Mouse (Mus musculus) left cerebral cortex, adult 18-20 months (tissue): Measurements from ENCODE around the gene Dkk2. TPM values are rescaled to one million over a fixed set of nuclear protein-coding genes. Genes with fewer than 3 reads are reported as not detected.
A peak's percentile ranks its signal among the peaks of the same experiment; 100 is the strongest.

Source experiments
- DNase-seq, 2 experiments: peaks; one replicate each; pipeline ENCODE4 v3.0.0; 2021 to 2022; ENCODE audit warnings: low spot score in 2 of 2, mixed read lengths in 1 of 2
- total RNA-seq, 2 experiments: library from RNA; stranded (reverse); gene quantifications; 2 replicates each; pipeline ENCODE4 v1.2.3; 2021

Dkk2 gene
- total RNA-seq, 2 experiments from 2014 or later: 0.40 to 0.77 TPM

DNA sequence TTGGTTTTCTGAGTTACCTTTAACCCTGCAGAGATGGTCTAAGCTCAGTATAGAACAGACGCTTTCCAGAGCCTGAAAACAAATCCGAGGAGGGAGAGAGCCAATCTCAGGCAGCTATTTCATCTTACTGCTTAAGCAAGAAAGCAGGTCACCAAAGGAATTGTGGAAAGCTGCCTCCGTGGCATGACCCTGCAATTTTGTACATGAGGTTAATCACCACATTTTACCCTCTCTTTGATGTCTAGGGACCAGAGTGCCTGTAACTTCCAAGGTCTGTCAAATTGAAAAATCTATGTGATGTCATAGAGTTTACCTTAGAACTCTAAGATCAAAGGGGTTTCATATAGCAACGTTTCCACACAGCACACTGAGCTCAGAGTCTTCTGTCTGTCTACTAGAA is 37.5 kb downstream of the Dkk2 start:
- no peak for DNase-seq

- no peak for DNase-seq
These were observed 40.2 kb downstream of the Dkk2 start for GRCm38 (mm10) chr3:132125227-132125740.

DNA sequence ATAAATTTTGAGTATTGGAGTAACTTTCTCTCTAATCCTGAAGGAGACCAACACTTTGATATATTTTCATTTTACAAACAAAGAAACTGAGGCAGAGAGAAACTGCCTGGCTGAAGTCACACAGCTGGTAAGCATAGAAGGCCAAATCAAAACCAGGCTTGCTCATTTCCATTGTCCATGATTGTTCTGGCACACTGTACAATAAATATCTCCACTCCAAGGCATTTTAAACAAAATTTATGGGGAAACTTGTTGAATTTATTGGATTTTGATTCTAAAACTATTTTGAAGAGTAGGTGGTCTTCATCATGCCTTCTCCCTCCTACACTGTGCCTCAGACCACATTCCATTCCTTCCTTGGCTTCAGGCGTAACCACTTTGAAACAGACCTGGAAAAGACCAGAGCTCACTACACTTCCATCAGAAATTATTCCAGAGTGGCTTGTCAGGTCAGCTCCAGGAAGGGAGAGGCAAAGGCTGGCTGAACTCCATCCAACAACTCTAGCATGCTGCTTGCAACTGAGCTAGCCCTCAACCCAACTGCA is 44.7 kb downstream of the Dkk2 start:
- no peak for DNase-seq

GRCm38 (mm10) chr3:132130781-132131180 is 45.7 kb downstream of the Dkk2 start:
- DNase-seq: no peak

GRCm38 (mm10) chr3:132131939-132132338 is 46.8 kb downstream of the Dkk2 start:
- no peak for DNase-seq

DNA sequence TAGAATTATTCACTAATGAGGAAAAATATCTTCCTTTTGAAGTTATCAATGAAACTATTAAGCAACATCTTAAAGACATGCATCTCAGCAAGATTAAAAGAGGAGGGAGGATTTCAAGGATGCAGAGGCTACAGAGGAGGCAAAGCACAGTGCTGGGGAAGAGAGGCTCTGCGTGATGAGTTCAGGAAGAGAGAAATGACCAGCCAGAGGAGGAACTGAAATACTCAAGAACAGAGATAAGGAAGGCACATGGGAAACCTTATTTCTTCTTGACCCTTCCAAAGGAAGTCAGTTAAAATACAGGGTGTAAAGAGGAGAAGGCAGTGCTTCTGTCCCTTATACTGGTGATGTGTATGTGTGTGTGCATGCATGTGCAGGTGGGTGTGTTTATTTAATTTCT is 49.4 kb downstream of the Dkk2 start:
- DNase-seq: no peak

DNA sequence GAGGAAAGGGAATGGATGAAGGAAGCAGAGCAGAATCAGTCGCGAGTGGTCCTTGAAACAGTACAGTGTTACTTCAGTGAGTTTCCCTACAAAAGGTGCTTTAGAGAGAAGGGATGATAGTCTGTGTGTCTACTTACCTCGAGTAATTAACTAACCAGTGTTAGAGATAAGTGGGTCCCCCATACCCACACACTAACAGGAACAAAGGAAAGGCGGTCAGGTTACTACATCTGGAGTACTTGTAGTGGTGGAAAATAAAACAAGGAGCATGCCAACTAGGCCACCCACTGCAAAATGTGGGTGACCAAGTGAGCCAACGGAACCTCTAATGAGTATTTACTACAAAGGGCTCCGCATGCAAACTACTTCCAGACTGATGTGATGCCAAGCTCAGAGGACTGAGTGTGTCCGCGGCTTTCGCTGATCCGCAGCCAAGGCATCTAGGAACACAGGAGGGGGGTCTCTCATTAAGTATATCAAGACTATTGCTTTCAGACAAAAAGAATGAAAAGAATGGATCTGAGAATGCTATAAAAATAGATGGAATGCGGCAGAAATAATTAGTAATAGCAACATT is 52.8 kb downstream of the Dkk2 start:
- peak in 1 of 2 experiments; percentile 13 for DNase-seq

GRCm38 (mm10) chr3:132141031-132141430 is 55.9 kb downstream of the Dkk2 start:
- DNase-seq: no peak

DNA sequence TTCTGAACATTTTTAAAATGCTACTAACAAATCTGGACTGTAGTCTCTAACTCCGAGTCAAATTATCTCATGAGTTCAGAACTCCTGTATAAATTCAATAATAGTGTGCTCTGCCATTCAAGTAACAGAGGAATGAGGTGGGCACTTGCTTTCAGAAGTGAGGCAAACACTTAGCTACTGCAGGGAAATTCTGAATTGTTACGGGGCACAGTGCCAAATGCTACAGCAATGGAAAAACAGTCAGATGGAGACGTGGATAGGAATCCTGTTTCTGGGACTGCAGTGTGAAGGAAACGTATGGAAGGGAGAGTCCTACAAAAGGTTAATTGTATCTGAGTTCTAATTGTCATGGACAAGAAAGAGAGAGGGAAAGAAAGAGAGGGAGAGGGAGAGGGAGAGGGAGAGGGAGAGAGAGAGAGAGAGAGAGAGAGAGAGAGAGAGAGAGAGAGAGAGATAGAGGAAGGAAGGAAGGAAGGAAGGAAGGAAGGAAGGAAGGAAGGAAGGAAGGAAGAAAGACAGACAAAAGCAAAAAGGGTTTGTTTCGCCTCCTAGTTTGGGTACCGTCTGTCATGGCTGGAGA is 64.4 kb downstream of the Dkk2 start:
- no peak for DNase-seq

DNA sequence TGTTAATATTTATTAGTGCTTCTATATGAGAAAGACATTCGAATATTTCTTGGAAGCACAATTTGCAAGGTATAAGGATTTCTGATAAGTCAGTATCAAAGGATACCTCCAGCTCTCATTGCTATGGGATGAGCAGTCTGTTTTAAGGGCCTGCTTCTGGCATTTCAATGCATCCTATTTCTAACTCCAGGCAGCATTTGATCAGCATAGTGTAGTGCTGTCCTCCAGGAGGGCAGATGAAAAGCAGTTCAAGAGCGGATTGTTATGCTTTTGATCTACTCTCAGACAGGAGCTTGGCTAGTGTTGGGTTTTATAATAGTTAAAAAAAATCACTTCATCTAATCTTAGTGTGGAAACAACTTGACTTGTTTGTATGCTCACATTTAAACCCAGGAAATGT is 73.7 kb downstream of the Dkk2 start:
- no peak for DNase-seq

GRCm38 (mm10) chr3:132168911-132169310 is 83.8 kb downstream of the Dkk2 start:
- no peak for DNase-seq

GRCm38 (mm10) chr3:132186888-132187552 is 101.9 kb downstream of the Dkk2 start:
- no peak for DNase-seq

GRCm38 (mm10) chr3:132201950-132202349 is 116.9 kb downstream of the Dkk2 start:
- no peak for DNase-seq

DNA sequence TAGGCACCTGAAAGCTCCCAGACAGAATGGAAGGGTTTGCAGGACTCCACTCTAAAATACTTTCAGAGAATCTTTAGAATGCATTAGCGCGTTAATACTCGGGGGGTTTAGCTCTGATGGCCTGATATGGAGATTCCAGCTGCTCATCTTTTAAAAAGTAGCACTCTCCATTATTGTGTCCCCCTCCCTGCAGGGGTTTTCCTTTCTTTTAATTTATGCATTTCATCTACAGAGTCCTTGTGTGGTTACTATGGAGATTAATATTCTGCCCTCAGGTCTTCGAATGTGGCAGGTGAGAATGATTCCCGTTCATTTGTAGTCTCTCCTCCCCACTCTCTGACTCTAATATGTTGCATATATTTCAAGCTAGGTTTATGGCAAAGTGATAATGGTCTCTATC is 117.6 kb downstream of the Dkk2 start:
- DNase-seq: no peak

DNA sequence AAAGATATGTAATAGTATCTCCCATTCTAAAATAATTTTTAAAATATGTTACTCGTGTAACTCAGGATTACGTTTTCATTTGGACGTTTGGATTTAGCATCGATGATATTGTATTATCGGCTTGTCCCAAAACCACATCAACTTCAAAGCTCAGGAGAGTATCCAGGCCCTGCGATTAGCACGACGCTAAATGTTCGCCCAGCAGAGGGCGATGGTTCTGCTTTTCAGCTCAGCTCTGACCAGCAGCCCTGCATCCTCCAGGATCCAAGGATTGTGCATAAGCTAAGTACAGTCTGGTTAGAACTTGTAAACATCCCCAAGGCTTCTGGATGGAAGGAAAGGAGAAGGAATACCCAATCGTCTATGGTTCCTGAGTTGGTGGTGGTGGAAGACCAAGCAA is 122.4 kb downstream of the Dkk2 start:
- DNase-seq: peak; percentile 57 to 58

GRCm38 (mm10) chr3:132211260-132211659 is 126.2 kb downstream of the Dkk2 start:
- no peak for DNase-seq

GRCm38 (mm10) chr3:132219977-132220487 is 134.9 kb downstream of the Dkk2 start:
- no peak for DNase-seq

DNA sequence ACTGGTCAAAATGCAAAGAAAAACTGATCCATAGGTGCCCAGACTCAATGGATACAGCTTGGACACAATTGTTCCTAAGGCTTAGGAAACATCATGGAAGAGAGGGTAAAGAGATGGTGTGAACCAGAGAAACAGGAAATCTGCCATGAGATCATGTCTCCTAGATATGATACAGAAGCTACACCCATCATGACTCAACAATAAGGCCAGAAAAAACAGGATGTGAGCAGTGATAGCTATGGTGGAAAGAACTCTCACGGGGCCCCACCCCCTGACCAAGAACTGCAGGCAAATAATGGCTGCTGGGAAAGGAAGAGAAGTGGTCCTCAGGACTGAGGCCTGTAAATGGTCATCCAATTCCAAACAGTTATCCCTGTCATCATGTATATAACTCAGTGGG is 142.5 kb downstream of the Dkk2 start:
- DNase-seq: no peak
